Mouse (Mus musculus) layer of hippocampus, adult 2 months (tissue): ENCODE results near the gene Gapdh. TPM values are rescaled to one million over a fixed set of nuclear protein-coding genes. Genes with fewer than 3 reads are reported as not detected.

Source experiments
- DNase-seq, 2 experiments: peaks; one replicate each; pipeline ENCODE4 v3.0.0; 2022; ENCODE audit warnings: low spot score in 2 of 2
- H3K27ac ChIP-seq: fragments of 200-600 bp; 2 replicates; pipeline ENCODE4 v1.8.1; 2022
- H3K4me3 ChIP-seq: fragments of 200-600 bp; 2 replicates; pipeline ENCODE4 v1.8.1; 2022; ENCODE audit warnings: mild to moderate bottlenecking
- CTCF ChIP-seq: fragments of 200-600 bp; conservative IDR thresholded peaks from 2 replicates; pipeline ENCODE4 v1.8.1; 2022; ENCODE audit warnings: antibody characterized with exemption, mild to moderate bottlenecking, moderate library complexity
- total RNA-seq, 2 experiments: library from RNA; stranded (reverse); gene quantifications; 2 replicates each; pipeline ENCODE4 v1.2.3; 2021

The Gapdh gene
- total RNA-seq, 2 experiments from 2014 or later, result 2,438 to 2,531 TPM

- no peak overlapping the region for H3K27ac ChIP-seq
- no peak for DNase-seq
- H3K4me3 ChIP-seq, result no peak overlapping the region
- no peak for TF ChIP-seq CTCF
These were observed 12.6 kb downstream of the Gapdh start for GRCm38 (mm10) chr6:125153682-125154081.

- no peak overlapping the region for H3K4me3 ChIP-seq
- peak overlapping the region; percentile 12 for H3K27ac ChIP-seq
- TF ChIP-seq CTCF, result no peak
- no peak for DNase-seq
These were observed 13.3 kb downstream of the Gapdh start for GRCm38 (mm10) chr6:125153018-125153389.

GRCm38 (mm10) chr6:125152212-125153017 is 13.9 kb downstream of the Gapdh start:
- no peak for TF ChIP-seq CTCF
- no peak for DNase-seq
- peak overlapping the region; percentile 12 for H3K27ac ChIP-seq
- no peak overlapping the region for H3K4me3 ChIP-seq

- H3K4me3 ChIP-seq, result peak overlapping the region; percentile 95
- H3K27ac ChIP-seq, result peak overlapping the region; percentile 94
- no peak for DNase-seq
- TF ChIP-seq CTCF, result no peak
These were observed 16.7 kb downstream of the Gapdh start for GRCm38 (mm10) chr6:125149569-125149950.

GRCm38 (mm10) chr6:125148926-125149568 is 17.2 kb downstream of the Gapdh start:
- TF ChIP-seq CTCF, result no peak
- peak overlapping the region; percentile 95 for H3K4me3 ChIP-seq
- peak in 1 of 2 experiments; percentile 53 for DNase-seq
- H3K27ac ChIP-seq, result peak overlapping the region; percentile 94

- Histone ChIP-seq H3K27ac (peak overlapping the region; percentile 94), H3K4me3 (peak overlapping the region; percentile 95)
- DNase-seq, result peak in 1 of 2 experiments; percentile 45
- TF ChIP-seq CTCF, result no peak
These were observed 17.9 kb downstream of the Gapdh start for GRCm38 (mm10) chr6:125148251-125148925.

GRCm38 (mm10) chr6:125147329-125147728 is 18.9 kb downstream of the Gapdh start:
- no peak for TF ChIP-seq CTCF
- no peak for DNase-seq
- Histone ChIP-seq H3K4me3 (peak overlapping the region; percentile 95), H3K27ac (peak overlapping the region; percentile 94)

- peak overlapping the region; percentile 95 for H3K4me3 ChIP-seq
- no peak for DNase-seq
- peak overlapping the region; percentile 94 for H3K27ac ChIP-seq
- TF ChIP-seq CTCF, result no peak
These were observed 19.5 kb downstream of the Gapdh start for GRCm38 (mm10) chr6:125146797-125147196.

GRCm38 (mm10) chr6:125146148-125146547 is 20.1 kb downstream of the Gapdh start:
- Histone ChIP-seq H3K27ac (peak overlapping the region; percentile 94), H3K4me3 (peak overlapping the region; percentile 95)
- no peak for DNase-seq
- no peak for TF ChIP-seq CTCF

GRCm38 (mm10) chr6:125145479-125145951 is 20.8 kb downstream of the Gapdh start:
- Histone ChIP-seq H3K4me3 (peak overlapping the region; percentile 95), H3K27ac (peak overlapping the region; percentile 94)
- DNase-seq, result no peak
- TF ChIP-seq CTCF, result 0 out of 2 replicates have a peak, but pooled peaks have one; percentile 0

- TF ChIP-seq CTCF, result peak; percentile 80
These were observed 21.3 kb downstream of the Gapdh start, which contains the start of gene Iffo1 for GRCm38 (mm10) chr6:125145001-125145400. Gene Iffo1, plus strand, starts transcription at chr6:125145241.

GRCm38 (mm10) chr6:125143904-125144303 is 22.4 kb downstream of the Gapdh start:
- Histone ChIP-seq H3K4me3 (no peak overlapping the region), H3K27ac (no peak overlapping the region)
- no peak for DNase-seq
- TF ChIP-seq CTCF, result no peak

More at GRCm38 (mm10) chr6:125145001-125145400, 21.3 kb downstream of the Gapdh start, which contains the start of gene Iffo1:
- H3K27ac ChIP-seq, result peak within 1 kb of the TSS; percentile 94
- DNase-seq, result peak; percentile 91 to 94
- peak within 1 kb of the TSS; percentile 95 for H3K4me3 ChIP-seq

GRCm38 (mm10) chr6:125143128-125143527 is 23.1 kb downstream of the Gapdh start:
- no peak overlapping the region for H3K4me3 ChIP-seq
- no peak for DNase-seq
- no peak for TF ChIP-seq CTCF
- no peak overlapping the region for H3K27ac ChIP-seq
